Mouse (Mus musculus) bone marrow, adult 2 months (tissue): ENCODE results near the gene Prkci. TPM values are rescaled to one million over a fixed set of nuclear protein-coding genes. Genes with fewer than 3 reads are reported as not detected.

ENCODE experiments used
- H3K27ac ChIP-seq: fragments of 200-500 bp; 2 replicates; pipeline ENCODE4 v1.5.1; 2012; ENCODE audit warnings: low read depth, mild to moderate bottlenecking, control low read depth, inconsistent platforms, low read length; ENCODE audit not compliant: control insufficient read depth, poor library complexity, insufficient read depth
- H3K4me1 ChIP-seq: fragments of 200-500 bp; 2 replicates; pipeline ENCODE4 v1.6.1; 2011; ENCODE audit warnings: low read length; ENCODE audit not compliant: control insufficient read depth, insufficient read depth
- H3K4me3 ChIP-seq: fragments of 200-500 bp; replicated peaks from 2 replicates; pipeline ENCODE3; 2011; ENCODE audit warnings: mild to moderate bottlenecking, low read depth, low read length, control low read depth; ENCODE audit not compliant: control insufficient read depth
- CTCF ChIP-seq: fragments of 200-500 bp; IDR thresholded peaks from 2 replicates; pipeline ENCODE4 v1.5.1; 2011; ENCODE audit warnings: low read length, control low read depth; ENCODE audit not compliant: control insufficient read depth, insufficient read depth
- POLR2A ChIP-seq: fragments of 200-500 bp; IDR thresholded peaks from 2 replicates; pipeline ENCODE4 v1.6.1; 2011; ENCODE audit warnings: low read depth, mild to moderate bottlenecking, control low read depth, low read length, borderline replicate concordance; ENCODE audit not compliant: control insufficient read depth
- whole genome bisulfite sequencing: fragments of 180-500 bp; shearing (Covaris S2); methylation state at CpG from one replicate; pipeline ENCODE4 v1.1.7; 2018; 5-methylcytosine and 5-hydroxymethylcytosine counted together
- polyA plus RNA-seq: library from polyadenylated mRNA; stranded (reverse); fragments of >200 nt; gene quantifications from 2 replicates; pipeline ENCODE4 v1.2.4, GENCODE M21; 2011; ENCODE audit warnings: low replicate concordance; ENCODE audit not compliant: missing spikeins, insufficient read depth, insufficient read length

The Prkci gene
- polyA plus RNA-seq, 1 experiment = 9.0 TPM

- Histone ChIP-seq H3K4me1 (no peaks in the 10 kb centered on the region; the same call in 1 of the 2 replicates), H3K27ac (no peak overlapping the region), H3K4me3 (no peak overlapping the region)
- no peak for TF ChIP-seq POLR2A
- 89% methylated on average over 13 of the region's 13 CpGs for WGBS
Measured at GRCm38 (mm10) chr3:30965644-30966043, 29.9 kb upstream of the Prkci start.

- TF ChIP-seq POLR2A (peak; percentile 8; the same call in 1 of the 2 replicates), CTCF (no peak)
- WGBS = 2% methylated on average over 54 of the region's 54 CpGs
- peak overlapping the region; percentile 88 for H3K27ac ChIP-seq
Measured at GRCm38 (mm10) chr3:30968531-30969092, 26.9 kb upstream of the Prkci start.

DNA sequence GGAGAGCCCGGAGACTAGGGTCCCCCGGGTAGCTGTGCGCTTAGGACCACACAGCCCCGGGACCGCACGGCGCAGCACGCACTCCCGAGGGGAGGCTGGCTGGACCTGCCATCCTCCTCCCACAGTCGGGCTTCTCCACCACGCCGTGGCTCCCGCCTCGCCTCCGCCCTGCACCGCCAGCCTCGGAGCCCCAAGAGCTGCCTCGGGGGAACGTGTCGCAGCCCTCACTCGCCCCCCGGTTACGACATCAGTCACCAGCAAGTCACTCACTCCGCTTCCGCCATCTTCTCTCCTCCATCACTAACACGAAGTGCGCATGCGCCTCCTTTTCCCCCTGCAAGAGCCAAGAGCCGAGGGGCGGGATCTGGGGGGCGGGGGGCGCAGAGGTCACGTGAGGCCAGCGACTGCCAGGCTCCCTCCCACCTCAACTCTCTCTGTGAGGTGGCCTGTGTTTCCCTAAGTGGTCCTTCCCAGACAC is 26.4 kb upstream of the Prkci start, which contains the start of gene Phc3:
Gene Phc3 (minus strand): TSS at position 312 of the 478 bp plus-strand sequence.
- Histone ChIP-seq H3K27ac (peak within 1 kb of the TSS; percentile 88), H3K4me1 (no peaks in the 10 kb centered on the region; the same call in 1 of the 2 replicates), H3K4me3 (peak within 1 kb of the TSS; percentile 95)
- under 1% methylated on average over 34 of the region's 34 CpGs for WGBS
- TF ChIP-seq POLR2A (peak; percentile 81), CTCF (peak; percentile 15; the same call in 1 of the 2 replicates)

More at GRCm38 (mm10) chr3:30968531-30969092, 26.9 kb upstream of the Prkci start:
- Histone ChIP-seq H3K4me1 (no peaks in the 10 kb centered on the region; the same call in 1 of the 2 replicates), H3K4me3 (peak overlapping the region; percentile 95)

DNA sequence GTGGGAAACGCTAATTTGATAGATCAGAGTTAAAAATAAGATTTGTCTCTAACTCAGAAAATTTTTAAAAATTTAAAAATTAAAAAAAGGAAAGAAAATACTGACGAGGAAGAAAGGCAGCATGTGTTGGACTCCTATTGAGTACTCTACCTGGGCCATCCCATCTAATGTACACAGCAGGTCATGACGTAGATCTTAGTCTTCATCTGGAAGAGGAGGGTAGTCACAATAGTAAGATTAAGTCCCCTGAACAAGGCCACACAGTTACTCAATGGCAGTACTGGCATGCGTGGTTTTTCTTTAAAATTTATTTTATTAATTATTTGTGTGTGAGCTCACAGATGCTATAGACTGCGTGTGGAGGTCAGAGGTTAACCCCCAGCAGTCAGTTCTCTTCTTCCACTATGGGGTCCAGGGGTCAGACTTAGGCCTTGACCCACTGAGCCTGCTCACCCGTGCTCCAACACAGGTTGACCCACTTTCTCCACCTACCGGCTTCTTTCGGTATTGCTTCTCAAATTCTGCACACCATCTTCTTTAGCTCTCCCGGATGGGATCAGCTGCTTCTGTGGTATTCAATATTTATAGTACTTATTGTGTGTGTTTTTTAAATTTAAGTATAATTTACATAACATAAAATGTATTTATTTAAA is 20.3 kb upstream of the Prkci start:
- Histone ChIP-seq H3K4me1 (no peaks in the 10 kb centered on the region), H3K27ac (no peak overlapping the region), H3K4me3 (no peak overlapping the region)
- whole genome bisulfite sequencing = 37% methylated on average over 9 of the region's 9 CpGs
- peak; percentile 57 for TF ChIP-seq CTCF
- no peak for TF ChIP-seq POLR2A

GRCm38 (mm10) chr3:30976991-30977603 is 18.4 kb upstream of the Prkci start:
- Histone ChIP-seq H3K4me1 (no peaks in the 10 kb centered on the region), H3K4me3 (no peak overlapping the region), H3K27ac (no peak overlapping the region)
- WGBS = 58% methylated on average over 1 of the region's 1 CpGs
- TF ChIP-seq POLR2A (no peak), CTCF (no peak)

DNA sequence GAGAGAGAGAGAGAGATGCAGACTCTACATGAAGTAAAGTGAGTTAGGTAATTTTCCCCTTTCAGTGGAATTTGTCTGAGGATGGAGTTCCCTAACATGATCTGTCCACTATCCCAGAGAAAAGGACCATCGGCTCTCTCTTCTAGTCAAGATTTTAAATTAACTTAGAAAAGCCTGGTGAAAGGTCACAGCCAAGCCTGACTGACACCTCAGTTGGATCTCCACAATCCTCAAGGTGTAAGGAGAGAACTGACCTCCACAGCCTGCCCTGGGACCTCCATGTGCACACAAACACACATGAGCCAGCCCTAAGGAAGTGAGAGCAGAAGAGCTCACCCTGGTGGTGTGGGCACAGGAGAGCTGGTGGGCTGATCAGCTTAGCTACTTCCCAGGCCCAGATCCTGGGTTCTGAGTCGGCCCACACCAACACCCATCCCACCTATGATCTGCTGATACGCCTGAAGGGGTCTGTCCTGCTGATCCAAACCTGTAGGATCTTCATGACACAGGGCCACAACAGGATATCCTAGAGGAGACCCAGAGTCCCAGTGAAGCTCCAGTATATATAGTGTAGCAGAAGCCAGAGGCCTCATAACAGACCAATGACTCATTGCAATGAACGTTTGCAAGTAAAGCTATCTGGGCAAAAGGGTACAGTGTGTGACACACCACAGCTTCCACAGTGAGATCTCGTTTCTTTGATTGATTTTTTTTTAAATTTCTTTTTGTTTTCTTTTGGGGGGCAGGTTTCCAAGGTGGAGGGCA is 13.7 kb upstream of the Prkci start:
- 73% methylated on average over 5 of the region's 5 CpGs for WGBS
- TF ChIP-seq CTCF = no peak
- TF ChIP-seq POLR2A = no peak

DNA sequence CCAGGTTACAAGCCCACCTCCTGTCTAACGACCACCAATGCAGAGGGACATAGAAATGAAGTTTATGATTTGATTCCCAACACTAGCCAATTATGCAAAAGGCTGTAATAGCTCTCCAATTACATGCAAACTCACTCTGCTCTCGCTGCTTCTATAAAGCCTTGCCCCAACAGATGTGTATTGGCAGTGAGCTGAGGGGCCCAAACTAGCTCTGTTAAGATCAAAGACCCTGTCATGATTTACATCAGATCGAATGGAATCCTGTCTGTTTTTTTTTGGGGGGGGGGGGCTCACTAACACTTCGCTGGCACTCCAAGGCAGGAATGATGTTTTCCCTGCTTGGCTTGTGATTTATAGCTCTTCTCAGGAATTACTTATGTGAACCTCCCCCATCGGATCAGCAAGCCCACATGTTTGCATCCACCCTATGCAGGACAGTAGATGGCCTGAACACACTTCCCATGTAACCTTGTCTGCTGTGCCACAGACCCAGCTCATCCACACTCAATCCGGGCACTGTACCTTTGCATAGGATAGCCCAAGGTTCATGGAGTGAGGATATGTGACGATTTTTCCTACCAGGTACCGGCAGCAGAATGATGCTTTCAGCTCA is 12.5 kb upstream of the Prkci start:
- TF ChIP-seq POLR2A (no peak), CTCF (no peak)
- WGBS = 74% methylated on average over 8 of the region's 8 CpGs
- H3K4me1 ChIP-seq = no peaks in the 10 kb centered on the region
- no peak overlapping the region for H3K27ac ChIP-seq
- no peak overlapping the region for H3K4me3 ChIP-seq

More for the DNA sequence above, 13.7 kb upstream of the Prkci start:
- no peak overlapping the region for H3K27ac ChIP-seq
- H3K4me3 ChIP-seq = no peak overlapping the region
- H3K4me1 ChIP-seq = no peaks in the 10 kb centered on the region
